Mouse (Mus musculus): ENCODE results near the gene Arhgap23. TPM values are rescaled to one million over a fixed set of nuclear protein-coding genes. Genes with fewer than 3 reads are reported as not detected.
A peak's percentile ranks its signal among the peaks of the same experiment; 100 is the strongest.

Arhgap23 gene
- polyA plus RNA-seq, 1 experiment from 2014 or later = 8.5 TPM

- H3K36me3 ChIP-seq (replicated peaks; ENCODE audit: control insufficient read depth, insufficient read depth) = peaks cover 85% of the 10 kb centered on the region
- WGBS = 94% methylated on average over 2 of the region's 2 CpGs
Measured at GRCm38 (mm10) chr11:97387811-97388210, 27.5 kb upstream of the Arhgap23 start.

GRCm38 (mm10) chr11:97389127-97389526, 26.2 kb upstream of the Arhgap23 start:
- Histone ChIP-seq H3K4me3 (replicated peaks; ENCODE audit: low read length) (no peak overlapping the region), H3K27me3 (ENCODE audit: control insufficient read depth, insufficient read depth, low read length) (no peaks in the 10 kb centered on the region), H3K36me3 (replicated peaks; ENCODE audit: control insufficient read depth, insufficient read depth) (peaks cover 85% of the 10 kb centered on the region), H3K4me2 (replicated peaks) (no peak overlapping the region), H3K27ac (no peak overlapping the region), H3K9me3 (ENCODE audit: control insufficient read depth, low read length) (no peaks in the 10 kb centered on the region), H3K9ac (no peak overlapping the region), H3K4me1 (replicated peaks; ENCODE audit: control insufficient read depth, insufficient read depth, low read length) (no peaks in the 10 kb centered on the region)
- no peak for ATAC-seq (ENCODE audit: low FRiP score)
- DNase-seq (ENCODE audit: low spot score) = no peak
- 90% methylated on average over 8 of the region's 8 CpGs for WGBS

More at GRCm38 (mm10) chr11:97387811-97388210, 27.5 kb upstream of the Arhgap23 start:
- no peak for ATAC-seq (ENCODE audit: low FRiP score)
- no peaks in the 10 kb centered on the region for H3K9me3 ChIP-seq (ENCODE audit: control insufficient read depth, low read length)
- DNase-seq (ENCODE audit: low spot score) = no peak
- no peak overlapping the region for H3K9ac ChIP-seq
- no peak overlapping the region for H3K4me2 ChIP-seq (replicated peaks)
- no peaks in the 10 kb centered on the region for H3K4me1 ChIP-seq (replicated peaks; ENCODE audit: control insufficient read depth, insufficient read depth, low read length)
- no peak overlapping the region for H3K27ac ChIP-seq
- no peak overlapping the region for H3K4me3 ChIP-seq (replicated peaks; ENCODE audit: low read length)
- H3K27me3 ChIP-seq (ENCODE audit: control insufficient read depth, insufficient read depth, low read length) = no peaks in the 10 kb centered on the region

GRCm38 (mm10) chr11:97393658-97394057, 21.7 kb upstream of the Arhgap23 start:
- no peak for ATAC-seq (ENCODE audit: low FRiP score)
- no peaks in the 10 kb centered on the region for H3K27me3 ChIP-seq (ENCODE audit: control insufficient read depth, insufficient read depth, low read length)
- DNase-seq (ENCODE audit: low spot score) = no peak
- WGBS = 74% methylated on average over 11 of the region's 11 CpGs
- H3K36me3 ChIP-seq (replicated peaks; ENCODE audit: control insufficient read depth, insufficient read depth) = peaks cover 81% of the 10 kb centered on the region
- H3K27ac ChIP-seq = no peak overlapping the region
- no peak overlapping the region for H3K4me3 ChIP-seq (replicated peaks; ENCODE audit: low read length)
- H3K4me1 ChIP-seq (replicated peaks; ENCODE audit: control insufficient read depth, insufficient read depth, low read length) = no peaks in the 10 kb centered on the region
- H3K4me2 ChIP-seq (replicated peaks) = no peak overlapping the region
- H3K9me3 ChIP-seq (ENCODE audit: control insufficient read depth, low read length) = no peaks in the 10 kb centered on the region
- H3K9ac ChIP-seq = no peak overlapping the region

- WGBS = 85% methylated on average over 11 of the region's 11 CpGs
- Histone ChIP-seq H3K36me3 (replicated peaks; ENCODE audit: control insufficient read depth, insufficient read depth) (peaks cover 77% of the 10 kb centered on the region), H3K27ac (no peak overlapping the region), H3K4me1 (replicated peaks; ENCODE audit: control insufficient read depth, insufficient read depth, low read length) (no peaks in the 10 kb centered on the region), H3K9me3 (ENCODE audit: control insufficient read depth, low read length) (no peaks in the 10 kb centered on the region), H3K27me3 (ENCODE audit: control insufficient read depth, insufficient read depth, low read length) (no peaks in the 10 kb centered on the region), H3K9ac (no peak overlapping the region), H3K4me2 (replicated peaks) (no peak overlapping the region), H3K4me3 (replicated peaks; ENCODE audit: low read length) (no peak overlapping the region)
- ATAC-seq (ENCODE audit: low FRiP score) (no peak), DNase-seq (ENCODE audit: low spot score) (no peak)
Measured at GRCm38 (mm10) chr11:97394146-97394545, 21.2 kb upstream of the Arhgap23 start.

GRCm38 (mm10) chr11:97398506-97398905, 16.8 kb upstream of the Arhgap23 start:
- H3K27me3 ChIP-seq (ENCODE audit: control insufficient read depth, insufficient read depth, low read length) = no peaks in the 10 kb centered on the region
- ATAC-seq (ENCODE audit: low FRiP score) (no peak), DNase-seq (ENCODE audit: low spot score) (no peak)
- H3K27ac ChIP-seq = no peak overlapping the region
- H3K4me3 ChIP-seq (replicated peaks; ENCODE audit: low read length) = no peak overlapping the region
- H3K9me3 ChIP-seq (ENCODE audit: control insufficient read depth, low read length) = no peaks in the 10 kb centered on the region
- 61% methylated on average over 2 of the region's 2 CpGs for WGBS
- H3K9ac ChIP-seq = no peak overlapping the region
- peaks cover 13% of the 10 kb centered on the region; the same call in 1 of the 2 replicates for H3K4me1 ChIP-seq (replicated peaks; ENCODE audit: control insufficient read depth, insufficient read depth, low read length)
- H3K4me2 ChIP-seq (replicated peaks) = no peak overlapping the region
- H3K36me3 ChIP-seq (replicated peaks; ENCODE audit: control insufficient read depth, insufficient read depth) = peaks cover 33% of the 10 kb centered on the region

- Histone ChIP-seq H3K27me3 (ENCODE audit: control insufficient read depth, insufficient read depth, low read length) (no peaks in the 10 kb centered on the region), H3K27ac (peak overlapping the region; percentile 29), H3K9me3 (ENCODE audit: control insufficient read depth, low read length) (no peaks in the 10 kb centered on the region), H3K36me3 (replicated peaks; ENCODE audit: control insufficient read depth, insufficient read depth) (peaks cover 19% of the 10 kb centered on the region), H3K4me1 (replicated peaks; ENCODE audit: control insufficient read depth, insufficient read depth, low read length) (peaks cover 28% of the 10 kb centered on the region), H3K4me2 (replicated peaks) (peak overlapping the region; percentile 55), H3K4me3 (replicated peaks; ENCODE audit: low read length) (peak overlapping the region; percentile 22), H3K9ac (0 out of 2 replicates have a peak overlapping the region, but pooled peaks have one; percentile 10)
- peak; percentile 80 for DNase-seq (ENCODE audit: low spot score)
- 5% methylated on average over 23 of the region's 23 CpGs for WGBS
- ATAC-seq (ENCODE audit: low FRiP score) = peak; percentile 77
Measured at GRCm38 (mm10) chr11:97399958-97400710, 15.2 kb upstream of the Arhgap23 start.

- no peak for ATAC-seq (ENCODE audit: low FRiP score)
Measured at GRCm38 (mm10) chr11:97401082-97401481, 14.3 kb upstream of the Arhgap23 start.

GRCm38 (mm10) chr11:97401686-97402435, 13.5 kb upstream of the Arhgap23 start:
- ATAC-seq (ENCODE audit: low FRiP score) (no peak), DNase-seq (ENCODE audit: low spot score) (no peak)
- 84% methylated on average over 3 of the region's 3 CpGs for whole genome bisulfite sequencing
- Histone ChIP-seq H3K4me2 (replicated peaks) (no peak overlapping the region), H3K9me3 (ENCODE audit: control insufficient read depth, low read length) (no peaks in the 10 kb centered on the region), H3K36me3 (replicated peaks; ENCODE audit: control insufficient read depth, insufficient read depth) (0 out of 2 replicates have a peak, but pooled peaks cover 3% of the 10 kb centered on the region), H3K4me1 (replicated peaks; ENCODE audit: control insufficient read depth, insufficient read depth, low read length) (peaks cover 45% of the 10 kb centered on the region), H3K27me3 (ENCODE audit: control insufficient read depth, insufficient read depth, low read length) (no peaks in the 10 kb centered on the region), H3K27ac (no peak overlapping the region), H3K9ac (no peak overlapping the region), H3K4me3 (replicated peaks; ENCODE audit: low read length) (no peak overlapping the region)

More at GRCm38 (mm10) chr11:97401082-97401481, 14.3 kb upstream of the Arhgap23 start:
- Histone ChIP-seq H3K36me3 (replicated peaks; ENCODE audit: control insufficient read depth, insufficient read depth) (peaks cover 11% of the 10 kb centered on the region; the same call in 1 of the 2 replicates), H3K4me1 (replicated peaks; ENCODE audit: control insufficient read depth, insufficient read depth, low read length) (peaks cover 37% of the 10 kb centered on the region), H3K4me2 (replicated peaks) (peak overlapping the region; percentile 55), H3K9ac (0 out of 2 replicates have a peak overlapping the region, but pooled peaks have one; percentile 10), H3K9me3 (ENCODE audit: control insufficient read depth, low read length) (no peaks in the 10 kb centered on the region), H3K4me3 (replicated peaks; ENCODE audit: low read length) (no peak overlapping the region), H3K27me3 (ENCODE audit: control insufficient read depth, insufficient read depth, low read length) (no peaks in the 10 kb centered on the region), H3K27ac (peak overlapping the region; percentile 29; the same call in 1 of the 2 replicates)
- 11% methylated on average over 6 of the region's 6 CpGs for WGBS
- no peak for DNase-seq (ENCODE audit: low spot score)

GRCm38 (mm10) chr11:97402746-97403145, 12.6 kb upstream of the Arhgap23 start:
- H3K36me3 ChIP-seq (replicated peaks; ENCODE audit: control insufficient read depth, insufficient read depth) = 0 out of 2 replicates have a peak, but pooled peaks cover 3% of the 10 kb centered on the region
- peaks cover 45% of the 10 kb centered on the region for H3K4me1 ChIP-seq (replicated peaks; ENCODE audit: control insufficient read depth, insufficient read depth, low read length)
- H3K4me3 ChIP-seq (replicated peaks; ENCODE audit: low read length) = no peak overlapping the region
- no peak for ATAC-seq (ENCODE audit: low FRiP score)
- no peak overlapping the region for H3K4me2 ChIP-seq (replicated peaks)
- 3% methylated on average over 2 of the region's 2 CpGs for WGBS
- no peaks in the 10 kb centered on the region for H3K9me3 ChIP-seq (ENCODE audit: control insufficient read depth, low read length)
- no peaks in the 10 kb centered on the region for H3K27me3 ChIP-seq (ENCODE audit: control insufficient read depth, insufficient read depth, low read length)
- no peak overlapping the region for H3K9ac ChIP-seq
- H3K27ac ChIP-seq = no peak overlapping the region
- DNase-seq (ENCODE audit: low spot score) = no peak

Measured in hindbrain, embryonic 14.5 days (tissue).